Mouse (Mus musculus): ENCODE data around the gene Adamtsl5. TPM values are rescaled to one million over a fixed set of nuclear protein-coding genes. Genes with fewer than 3 reads are reported as not detected.
A peak's percentile ranks its signal among the peaks of the same experiment; 100 is the strongest.

Adamtsl5 gene
- total and polyA plus RNA-seq, 2 experiments from 2014 or later: 14.6 to 34.6 TPM

DNA sequence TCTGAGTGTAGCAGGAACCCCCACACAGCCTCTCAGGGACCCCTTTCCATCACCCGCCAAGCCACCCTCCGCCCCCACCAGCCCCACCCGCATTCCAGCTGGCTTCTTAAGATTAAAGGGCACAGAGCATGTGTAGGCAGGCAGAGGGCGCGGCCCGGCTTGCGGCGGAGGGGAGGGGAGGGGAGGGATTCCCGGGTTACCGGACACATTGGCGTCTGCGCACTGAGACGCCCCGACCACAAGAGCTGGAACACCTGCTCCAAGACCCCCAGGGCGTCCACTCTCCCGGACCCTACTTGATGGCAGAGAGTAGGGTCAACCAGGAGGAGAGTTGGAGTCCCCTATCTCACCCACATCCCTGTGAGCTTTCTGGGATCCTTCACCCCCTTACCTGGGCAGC lies 3.1 kb downstream of the Adamtsl5 start:
- DNase-seq (ENCODE audit: low spot score) (peak; percentile 2), ATAC-seq (ENCODE audit: insufficient read depth, low read depth) (no peak)
- peak overlapping the region; percentile 13; the same call in 1 of the 2 replicates for H3K4me2 ChIP-seq (ENCODE audit: low read depth, low read length)
- H3K9me3 ChIP-seq (replicated peaks; ENCODE audit: control insufficient read depth, low read length): no peaks in the 10 kb centered on the region
- 19% methylated on average over 16 of the region's 16 CpGs for WGBS
- H3K27ac ChIP-seq (ENCODE audit: low read depth): no peak overlapping the region
- TF ChIP-seq CTCF (IDR thresholded peaks at IDR 0.05; ENCODE audit: low read depth) (no peak), EP300 (IDR thresholded peaks at IDR 0.05; ENCODE audit: low read depth) (no peak)
- H3K9ac ChIP-seq (replicated peaks; ENCODE audit: low read depth, low read length): no peak overlapping the region
- peaks cover 33% of the 10 kb centered on the region for H3K4me1 ChIP-seq (ENCODE audit: control insufficient read depth, insufficient read depth)
- H3K36me3 ChIP-seq (replicated peaks; ENCODE audit: control insufficient read depth, insufficient read depth, low read length): no peaks in the 10 kb centered on the region
- H3K4me3 ChIP-seq (ENCODE audit: low read depth, low read length): no peak overlapping the region
- peaks cover 71% of the 10 kb centered on the region for H3K27me3 ChIP-seq (ENCODE audit: control insufficient read depth, insufficient read depth, low read length)

DNA sequence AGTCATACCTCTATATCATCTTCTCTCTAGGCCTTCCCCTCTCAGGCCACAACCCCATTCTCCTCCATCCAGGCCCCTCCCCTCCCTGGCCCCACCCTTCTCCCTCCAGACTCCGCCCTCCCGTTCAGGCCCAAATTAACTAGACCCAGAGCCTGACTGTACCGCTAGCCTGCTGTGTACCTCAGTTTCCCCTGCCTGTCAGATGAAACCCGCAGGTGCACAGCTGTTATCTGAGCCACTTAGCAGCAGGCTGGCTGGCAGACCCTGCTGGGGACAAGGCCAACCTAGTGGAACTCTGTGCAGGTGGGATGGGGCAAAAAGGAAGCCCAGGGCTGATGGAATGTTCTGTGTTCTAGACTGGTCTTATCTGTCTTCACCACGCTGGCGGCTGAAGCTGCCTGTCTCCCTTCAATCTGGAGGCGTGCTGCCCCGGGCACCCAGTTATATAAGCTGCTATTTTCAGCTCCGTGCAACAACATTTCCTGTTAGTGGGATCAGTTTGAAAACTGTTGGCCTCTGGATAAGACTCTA lies 4.0 kb downstream of the Adamtsl5 start:
- Histone ChIP-seq H3K36me3 (replicated peaks; ENCODE audit: control insufficient read depth, insufficient read depth, low read length) (no peaks in the 10 kb centered on the region), H3K9ac (replicated peaks; ENCODE audit: low read depth, low read length) (no peak overlapping the region), H3K4me1 (ENCODE audit: control insufficient read depth, insufficient read depth) (peaks cover 33% of the 10 kb centered on the region), H3K4me2 (ENCODE audit: low read depth, low read length) (no peak overlapping the region), H3K27me3 (ENCODE audit: control insufficient read depth, insufficient read depth, low read length) (peaks cover 62% of the 10 kb centered on the region), H3K27ac (ENCODE audit: low read depth) (no peak overlapping the region), H3K9me3 (replicated peaks; ENCODE audit: control insufficient read depth, low read length) (no peaks in the 10 kb centered on the region), H3K4me3 (ENCODE audit: low read depth, low read length) (no peak overlapping the region)
- no peak for ATAC-seq (ENCODE audit: insufficient read depth, low read depth)
- peak; percentile 20 for DNase-seq (ENCODE audit: low spot score)
- 20% methylated on average over 9 of the region's 9 CpGs for WGBS
- TF ChIP-seq CTCF (IDR thresholded peaks at IDR 0.05; ENCODE audit: low read depth) (no peak), EP300 (IDR thresholded peaks at IDR 0.05; ENCODE audit: low read depth) (no peak)

DNA sequence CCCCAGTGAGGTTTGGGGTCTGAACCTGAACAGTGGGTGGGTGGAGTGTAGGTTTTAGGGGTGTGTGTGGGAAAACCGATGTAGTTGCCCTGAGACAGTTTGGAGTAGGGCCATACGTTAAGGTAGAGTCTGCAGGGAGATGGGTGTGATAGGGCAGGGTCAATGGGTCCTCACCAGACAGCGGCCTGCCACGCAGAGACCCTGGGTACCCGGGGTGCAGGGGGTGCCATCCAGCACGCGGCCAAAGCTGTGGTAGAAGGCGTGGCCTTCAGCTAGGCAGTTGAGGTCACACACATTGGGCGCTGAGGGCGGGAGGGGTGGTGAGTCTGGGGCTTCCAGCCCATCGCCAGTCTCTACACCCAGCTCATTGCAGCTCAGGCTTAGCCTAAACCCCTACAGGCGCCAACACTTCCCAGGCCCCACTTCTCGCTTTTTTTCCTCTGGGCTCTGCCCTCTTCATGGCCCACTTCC lies 4.8 kb downstream of the Adamtsl5 start:
- no peak overlapping the region for H3K9ac ChIP-seq (replicated peaks; ENCODE audit: low read depth, low read length)
- H3K9me3 ChIP-seq (replicated peaks; ENCODE audit: control insufficient read depth, low read length): no peaks in the 10 kb centered on the region
- H3K27me3 ChIP-seq (ENCODE audit: control insufficient read depth, insufficient read depth, low read length): peaks cover 56% of the 10 kb centered on the region
- TF ChIP-seq CTCF (IDR thresholded peaks at IDR 0.05; ENCODE audit: low read depth) (no peak), EP300 (IDR thresholded peaks at IDR 0.05; ENCODE audit: low read depth) (no peak)
- 54% methylated on average over 13 of the region's 13 CpGs for WGBS
- H3K27ac ChIP-seq (ENCODE audit: low read depth): no peak overlapping the region
- H3K4me2 ChIP-seq (ENCODE audit: low read depth, low read length): peak overlapping the region; percentile 41; the same call in 1 of the 2 replicates
- H3K4me3 ChIP-seq (ENCODE audit: low read depth, low read length): peak overlapping the region; percentile 16; the same call in 1 of the 2 replicates
- H3K36me3 ChIP-seq (replicated peaks; ENCODE audit: control insufficient read depth, insufficient read depth, low read length): no peaks in the 10 kb centered on the region
- H3K4me1 ChIP-seq (ENCODE audit: control insufficient read depth, insufficient read depth): peaks cover 29% of the 10 kb centered on the region
- DNase-seq (ENCODE audit: low spot score) (no peak), ATAC-seq (ENCODE audit: insufficient read depth, low read depth) (no peak)

DNA sequence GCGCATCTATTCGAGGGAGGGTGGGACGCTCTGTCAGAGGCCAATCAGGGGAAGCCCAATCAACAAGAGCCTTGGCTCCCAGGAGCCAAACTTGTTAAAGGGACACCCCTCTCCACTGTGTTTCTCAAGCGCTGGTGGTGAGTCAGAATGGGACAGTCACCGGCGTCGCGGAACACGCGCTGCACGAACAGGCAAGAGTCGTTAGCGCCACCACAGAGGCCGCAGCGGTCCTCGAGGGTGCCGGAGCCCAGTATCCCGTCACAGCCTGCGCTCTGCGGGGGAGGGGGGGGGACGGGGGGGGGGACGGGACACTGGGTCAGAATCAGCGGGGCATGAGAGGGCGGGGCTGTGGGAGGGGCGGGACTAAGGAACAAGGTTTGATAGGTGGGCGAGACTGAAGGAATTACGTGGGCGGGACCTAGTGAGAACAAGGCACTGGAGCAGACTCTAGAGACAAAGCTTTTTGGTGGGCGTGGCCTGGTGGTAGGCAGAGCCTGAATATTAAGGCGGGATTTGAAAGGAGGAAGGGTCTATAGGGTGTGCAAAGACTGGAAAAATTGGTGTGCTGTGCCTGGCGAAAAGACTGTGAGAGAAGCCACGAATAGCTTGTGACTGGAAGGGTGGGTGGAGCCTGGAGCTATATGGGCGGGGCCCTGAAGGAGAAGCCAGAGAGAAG lies 5.3 kb downstream of the Adamtsl5 start:
- peak overlapping the region; percentile 41 for H3K4me2 ChIP-seq (ENCODE audit: low read depth, low read length)
- 2% methylated on average over 30 of the region's 33 CpGs for WGBS
- H3K9ac ChIP-seq (replicated peaks; ENCODE audit: low read depth, low read length): no peak overlapping the region
- ATAC-seq (ENCODE audit: insufficient read depth, low read depth) (peak; percentile 42), DNase-seq (ENCODE audit: low spot score) (peak; percentile 64)
- peak overlapping the region; percentile 16 for H3K4me3 ChIP-seq (ENCODE audit: low read depth, low read length)
- H3K27me3 ChIP-seq (ENCODE audit: control insufficient read depth, insufficient read depth, low read length): peaks cover 55% of the 10 kb centered on the region
- H3K4me1 ChIP-seq (ENCODE audit: control insufficient read depth, insufficient read depth): peaks cover 23% of the 10 kb centered on the region
- no peak for TF ChIP-seq CTCF (IDR thresholded peaks at IDR 0.05; ENCODE audit: low read depth)
- TF ChIP-seq EP300 (IDR thresholded peaks at IDR 0.05; ENCODE audit: low read depth): no peak
- H3K36me3 ChIP-seq (replicated peaks; ENCODE audit: control insufficient read depth, insufficient read depth, low read length): no peaks in the 10 kb centered on the region
- no peak overlapping the region for H3K27ac ChIP-seq (ENCODE audit: low read depth)
- H3K9me3 ChIP-seq (replicated peaks; ENCODE audit: control insufficient read depth, low read length): no peaks in the 10 kb centered on the region

DNA sequence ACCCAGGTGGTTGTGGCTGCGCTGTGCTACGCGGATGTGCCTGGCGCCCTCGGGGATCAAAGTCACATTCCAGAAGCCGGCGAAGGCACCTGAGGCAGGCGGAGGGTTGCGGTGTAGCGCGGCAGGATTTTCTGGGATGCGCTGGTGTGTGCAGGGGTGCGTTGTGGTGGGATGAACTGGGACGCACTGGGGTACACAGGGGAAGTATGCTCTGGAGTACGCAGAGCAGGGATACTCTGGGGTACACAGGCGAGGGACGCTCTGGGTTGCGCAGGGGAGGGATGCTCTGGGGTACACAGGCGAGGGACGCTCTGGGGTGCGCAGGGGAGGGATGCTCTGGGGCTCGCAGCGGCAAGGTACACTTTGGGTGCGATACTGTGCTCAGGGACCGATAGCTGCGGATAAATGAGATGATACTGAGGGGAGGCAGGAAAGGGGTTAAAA lies 5.9 kb downstream of the Adamtsl5 start:
- Histone ChIP-seq H3K27ac (ENCODE audit: low read depth) (no peak overlapping the region), H3K4me1 (ENCODE audit: control insufficient read depth, insufficient read depth) (peaks cover 18% of the 10 kb centered on the region), H3K4me3 (ENCODE audit: low read depth, low read length) (peak overlapping the region; percentile 16), H3K4me2 (ENCODE audit: low read depth, low read length) (peak overlapping the region; percentile 41), H3K9ac (replicated peaks; ENCODE audit: low read depth, low read length) (no peak overlapping the region), H3K36me3 (replicated peaks; ENCODE audit: control insufficient read depth, insufficient read depth, low read length) (no peaks in the 10 kb centered on the region), H3K27me3 (ENCODE audit: control insufficient read depth, insufficient read depth, low read length) (peaks cover 53% of the 10 kb centered on the region), H3K9me3 (replicated peaks; ENCODE audit: control insufficient read depth, low read length) (no peaks in the 10 kb centered on the region)
- ATAC-seq (ENCODE audit: insufficient read depth, low read depth) (no peak), DNase-seq (ENCODE audit: low spot score) (no peak)
- TF ChIP-seq CTCF (IDR thresholded peaks at IDR 0.05; ENCODE audit: low read depth) (no peak), EP300 (IDR thresholded peaks at IDR 0.05; ENCODE audit: low read depth) (no peak)
- 6% methylated on average over 26 of the region's 26 CpGs for WGBS

Measured in heart, postnatal 0 days (tissue).